Mouse (Mus musculus) brain, embryonic 14.5 days (tissue): Measurements from ENCODE around the gene Saxo1. TPM values are rescaled to one million over a fixed set of nuclear protein-coding genes. Genes with fewer than 3 reads are reported as not detected.
A peak's percentile ranks its signal among the peaks of the same experiment; 100 is the strongest.

Source experiments
- DNase-seq: peaks from one replicate; pipeline ENCODE4 v3.0.0-alpha.2; 2011; ENCODE audit warnings: low read depth
- CTCF ChIP-seq: fragments of 200-500 bp; IDR thresholded peaks from 2 replicates; pipeline ENCODE4 v1.5.1; 2012; ENCODE audit warnings: inconsistent platforms, mild to moderate bottlenecking, moderate library complexity, borderline replicate concordance; ENCODE audit not compliant: insufficient read depth, insufficient read length; ENCODE audit errors: extremely low read depth
- POLR2A ChIP-seq: fragments of 200-500 bp; IDR thresholded peaks from 2 replicates; pipeline ENCODE4 v1.6.1; 2012; ENCODE audit warnings: mild to moderate bottlenecking, inconsistent platforms, borderline replicate concordance; ENCODE audit not compliant: poor library complexity, insufficient read depth, insufficient read length, severe bottlenecking; ENCODE audit errors: extremely low read depth
- polyA plus RNA-seq: library from polyadenylated mRNA; depleted of rRNA; stranded (reverse); fragments of >200 nt; gene quantifications from 2 replicates; pipeline ENCODE4 v1.2.3, GENCODE M21; 2012

Gene Saxo1
- polyA plus RNA-seq, 1 experiment, result not detected

- peak; percentile 68 for DNase-seq
- TF ChIP-seq POLR2A (no peak), CTCF (peak; percentile 37; the same call in 1 of the 2 replicates)
Measured at GRCm38 (mm10) chr4:86545615-86546014, 12.5 kb downstream of the Saxo1 start.

DNA sequence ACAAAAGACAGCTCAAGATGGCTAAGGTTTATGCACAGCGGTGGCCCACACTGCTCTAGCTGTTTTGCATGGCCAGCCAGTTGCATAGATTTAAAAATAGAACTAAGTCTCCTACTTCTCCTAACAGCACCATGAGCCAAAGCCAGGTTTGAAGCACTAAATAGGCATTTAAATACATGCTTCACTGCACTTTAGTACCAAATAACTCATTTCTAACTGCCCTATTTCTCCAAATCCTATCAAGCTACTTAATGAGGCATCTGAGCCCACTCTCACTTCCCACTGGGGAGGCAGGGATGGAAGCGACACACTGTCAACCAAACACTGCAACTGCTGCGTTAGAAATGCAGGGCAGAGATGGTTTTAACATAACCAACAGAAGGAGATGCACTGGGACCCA is 14.1 kb downstream of the Saxo1 start:
- TF ChIP-seq POLR2A (no peak), CTCF (no peak)
- DNase-seq, result peak; percentile 56

GRCm38 (mm10) chr4:86541573-86541972 is 16.6 kb downstream of the Saxo1 start:
- TF ChIP-seq CTCF, result no peak
- TF ChIP-seq POLR2A, result no peak
- DNase-seq, result no peak

DNA sequence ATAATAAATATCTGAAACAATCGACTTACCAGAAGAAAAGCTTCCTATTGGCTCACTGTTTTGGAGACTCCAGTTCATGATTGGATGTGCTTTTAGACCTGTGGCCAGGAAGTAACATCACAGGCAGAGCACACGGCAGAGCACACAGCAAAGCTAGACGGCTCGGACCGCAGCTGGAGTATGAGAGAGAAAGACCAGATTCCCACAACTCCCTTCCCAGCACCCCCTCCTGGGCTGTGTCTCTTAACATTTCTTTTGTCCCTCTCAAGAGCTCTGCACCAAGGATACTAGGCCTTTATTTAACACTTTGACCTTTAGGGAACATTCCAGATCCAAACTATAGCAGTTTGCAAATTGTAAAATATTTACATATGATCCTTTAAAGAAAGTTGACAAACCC is 19.2 kb downstream of the Saxo1 start:
- DNase-seq, result no peak
- TF ChIP-seq CTCF (no peak), POLR2A (no peak)

GRCm38 (mm10) chr4:86537972-86538371 is 20.2 kb downstream of the Saxo1 start:
- peak; percentile 53 for DNase-seq
- peak; percentile 50; the same call in 1 of the 2 replicates for TF ChIP-seq CTCF
- no peak for TF ChIP-seq POLR2A

DNA sequence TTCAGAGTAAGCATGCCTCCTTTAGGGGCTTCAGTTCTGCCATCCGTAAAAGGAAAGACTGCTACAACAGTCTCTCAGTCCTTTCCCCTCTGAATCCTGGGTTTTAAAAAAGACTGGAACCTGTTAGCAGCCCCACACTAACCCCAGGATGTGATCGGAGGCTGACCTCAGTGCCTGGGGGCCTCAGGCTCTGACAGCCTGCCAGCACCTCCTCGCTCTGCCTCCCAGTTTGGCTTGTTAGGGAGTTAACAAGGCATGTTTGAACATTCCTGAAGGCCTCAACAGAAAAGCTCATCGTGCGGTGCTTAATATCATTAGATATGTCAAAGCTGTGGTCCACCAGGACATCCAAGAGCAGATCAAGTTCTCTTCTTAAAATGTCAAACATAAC is 24.0 kb downstream of the Saxo1 start:
- DNase-seq, result no peak
- TF ChIP-seq POLR2A, result no peak
- TF ChIP-seq CTCF, result no peak

DNA sequence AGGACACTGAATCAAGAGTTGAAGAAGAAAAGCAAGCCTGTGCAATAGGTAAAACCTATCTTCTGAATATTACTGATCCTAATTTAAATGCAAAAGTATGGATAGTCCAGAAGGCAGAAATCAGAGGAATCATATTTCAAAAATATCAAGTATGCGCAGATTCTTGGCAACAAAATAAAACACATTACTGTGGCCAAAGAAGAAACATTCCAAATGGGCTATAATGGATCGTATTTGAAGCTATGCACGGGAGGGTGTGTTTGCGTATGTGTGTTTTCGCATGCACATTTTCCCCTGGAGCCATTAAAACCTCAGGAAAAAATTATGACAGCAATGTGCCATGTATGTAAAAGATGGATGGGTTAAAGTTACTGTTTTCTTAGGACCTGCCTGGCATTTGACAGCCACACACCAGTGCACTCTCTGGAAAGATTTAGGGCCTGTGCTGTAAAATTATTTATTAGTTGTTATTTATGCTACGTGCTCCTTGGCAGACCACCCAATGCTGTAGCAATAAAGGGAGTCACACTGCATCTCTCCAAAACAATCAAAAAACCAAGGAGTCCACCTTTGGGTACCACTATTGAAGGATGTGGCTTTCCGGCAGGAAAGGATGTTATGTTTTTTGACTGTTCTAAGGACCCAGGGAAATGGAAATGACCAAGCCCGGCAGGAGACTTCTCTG is 24.6 kb downstream of the Saxo1 start:
- TF ChIP-seq CTCF (no peak), POLR2A (no peak)
- no peak for DNase-seq

- no peak for TF ChIP-seq POLR2A
- TF ChIP-seq CTCF, result no peak
- peak; percentile 18 for DNase-seq
Measured at GRCm38 (mm10) chr4:86529161-86529560, 29.0 kb downstream of the Saxo1 start.

- no peak for DNase-seq
- no peak for TF ChIP-seq CTCF
- no peak for TF ChIP-seq POLR2A
Measured at GRCm38 (mm10) chr4:86527162-86528136, 30.7 kb downstream of the Saxo1 start.

DNA sequence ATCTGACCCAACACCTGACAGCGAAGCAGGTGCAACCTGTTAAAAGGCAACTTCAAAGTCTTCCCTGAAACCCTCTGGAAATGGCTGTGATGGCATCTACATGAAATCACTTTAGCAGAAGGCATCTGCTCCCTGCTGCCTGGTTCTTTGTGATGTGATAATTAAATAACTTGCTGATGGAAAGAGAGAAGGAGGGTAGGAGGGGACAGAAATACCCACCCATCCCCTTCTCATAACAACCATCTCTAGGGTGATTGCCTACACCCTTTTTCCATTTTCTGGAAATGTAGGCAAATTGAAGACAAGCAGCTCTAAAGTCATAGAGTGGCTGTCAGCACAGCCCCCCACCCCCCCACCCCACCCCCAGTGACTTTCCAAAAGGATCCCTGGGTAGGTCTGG is 33.6 kb downstream of the Saxo1 start:
- no peak for TF ChIP-seq CTCF
- no peak for TF ChIP-seq POLR2A
- no peak for DNase-seq

- TF ChIP-seq POLR2A (no peak), CTCF (no peak)
- no peak for DNase-seq
Measured at GRCm38 (mm10) chr4:86523771-86524170, 34.4 kb downstream of the Saxo1 start.
